Mouse (Mus musculus) heart, adult 18-20 months (tissue): Measurements from ENCODE around the gene Csdc2. TPM values are rescaled to one million over a fixed set of nuclear protein-coding genes. Genes with fewer than 3 reads are reported as not detected.
A peak's percentile ranks its signal among the peaks of the same experiment; 100 is the strongest.

Experiments
- DNase-seq, 2 experiments: peaks; one replicate each; pipeline ENCODE4 v3.0.0; 2021 to 2022; ENCODE audit warnings: mixed read lengths in 1 of 2
- total RNA-seq, 2 experiments: library from RNA; stranded (reverse); gene quantifications; 2 replicates each; pipeline ENCODE4 v1.2.3; 2021

The Csdc2 gene
- total RNA-seq, 2 experiments from 2014 or later, result 54.7 to 62.7 TPM

GRCm38 (mm10) chr15:81924933-81925332 lies 11.6 kb upstream of the Csdc2 start:
- no peak for DNase-seq

GRCm38 (mm10) chr15:81925760-81926445 lies 10.7 kb upstream of the Csdc2 start, which contains the start of gene Polr3h:
TSS of gene Polr3h (minus strand) at chr15:81926240.
- peak; percentile 94 to 97 for DNase-seq

- DNase-seq, result no peak
Observed at GRCm38 (mm10) chr15:81926446-81926822, 10.1 kb upstream of the Csdc2 start.

GRCm38 (mm10) chr15:81927741-81928140 lies 8.8 kb upstream of the Csdc2 start:
- DNase-seq, result no peak

GRCm38 (mm10) chr15:81928277-81928676 lies 8.3 kb upstream of the Csdc2 start:
- peak; percentile 39 to 46 for DNase-seq

- DNase-seq, result no peak
Observed at GRCm38 (mm10) chr15:81932951-81933470, 3.5 kb upstream of the Csdc2 start.

- DNase-seq, result no peak
Observed at GRCm38 (mm10) chr15:81933986-81934385, 2.6 kb upstream of the Csdc2 start.

GRCm38 (mm10) chr15:81935869-81936637 lies 506 bp upstream of the Csdc2 start:
- no peak for DNase-seq

- peak; percentile 71 to 83 for DNase-seq
Observed at GRCm38 (mm10) chr15:81937098-81937972, 776 bp downstream of the Csdc2 start.

GRCm38 (mm10) chr15:81938246-81938645 lies 1.7 kb downstream of the Csdc2 start:
- peak; percentile 48 to 61 for DNase-seq

- DNase-seq, result no peak
Observed at GRCm38 (mm10) chr15:81939157-81939715, 2.7 kb downstream of the Csdc2 start.

- no peak for DNase-seq
Observed at GRCm38 (mm10) chr15:81939774-81940173, 3.2 kb downstream of the Csdc2 start.

- DNase-seq, result no peak
Observed at GRCm38 (mm10) chr15:81940219-81940618, 3.7 kb downstream of the Csdc2 start.

- DNase-seq, result no peak
Observed at GRCm38 (mm10) chr15:81941010-81941409, 4.5 kb downstream of the Csdc2 start.

- DNase-seq, result no peak
Observed at GRCm38 (mm10) chr15:81943176-81943749, 6.7 kb downstream of the Csdc2 start.

- no peak for DNase-seq
Observed at GRCm38 (mm10) chr15:81949076-81949475, 12.5 kb downstream of the Csdc2 start.

GRCm38 (mm10) chr15:81949476-81950131 lies 13.0 kb downstream of the Csdc2 start:
- DNase-seq, result no peak

GRCm38 (mm10) chr15:81950716-81951115 lies 14.2 kb downstream of the Csdc2 start:
- DNase-seq, result no peak

- DNase-seq, result no peak
Observed at GRCm38 (mm10) chr15:81951159-81951558, 14.6 kb downstream of the Csdc2 start.

GRCm38 (mm10) chr15:81952310-81952709 lies 15.8 kb downstream of the Csdc2 start:
- DNase-seq, result no peak

- no peak for DNase-seq
Observed at GRCm38 (mm10) chr15:81954151-81954583, 17.6 kb downstream of the Csdc2 start.
